ENCODE assay signal across 11 mouse cellular contexts in genomic region chr11:117798160-117798541, GRCm38 (mm10). TPM values are rescaled to one million over a fixed set of nuclear protein-coding genes. Genes with fewer than 3 reads are reported as not detected.
DNase-seq lines count a peak whose midpoint lies in the region; ATAC-seq lines count a peak whose summit lies in the region.
"Had no signal": no experiment of that assay in that cellular context is flagged by ENCODE, and none has a peak within 500 bp of the region (broad histone marks: within the 10 kb centered on the region; RNA-seq: fewer than 3 reads in every experiment).

No protein-coding gene starts in this region.

- H3K36me3 ChIP-seq in lung, embryonic 16.5 days (ENCODE audit: control insufficient read depth, insufficient read depth, low read length): no peaks in the 10 kb centered on the region
- H3K36me3 ChIP-seq in liver, embryonic 11.5 days (ENCODE audit: control insufficient read depth, insufficient read depth, low read length): 0 out of 2 replicates have a peak, but pooled peaks cover under 1% of the 10 kb centered on the region
- H3K36me3 ChIP-seq in splenic B cell, adult 2 months (ENCODE audit: control insufficient read depth, insufficient read depth, low read length, poor library complexity, severe bottlenecking): no peaks in the 10 kb centered on the region
- H3K36me3 ChIP-seq: embryonic facial prominence, embryonic 12.5 days had no signal

- H3K27me3 ChIP-seq in lung, embryonic 16.5 days (ENCODE audit: control insufficient read depth, insufficient read depth, low read depth, low read length): no peaks in the 10 kb centered on the region
- H3K27me3 ChIP-seq in liver, embryonic 11.5 days (replicated peaks; ENCODE audit: control insufficient read depth, insufficient read depth, low read length): no peaks in the 10 kb centered on the region
- no peaks in the 10 kb centered on the region for H3K27me3 ChIP-seq in splenic B cell, adult 2 months (ENCODE audit: control insufficient read depth, insufficient read depth, low read length, poor library complexity, severe bottlenecking)
- H3K27me3 ChIP-seq: embryonic facial prominence, embryonic 12.5 days had no signal

- DNase-seq in lung, adult 18-20 months: no peak
- peak; percentile 33 for DNase-seq in c-Kit-positive CD71-positive TER-119-negative erythroid progenitor cells, embryonic 14.5 days (ENCODE audit: low read depth)
- DNase-seq in liver, embryonic 11.5 days (ENCODE audit: low spot score): no peak
- DNase-seq in splenic B cell, adult 2 months (ENCODE audit: low read depth, low spot score): peak; percentile 63
- no peak for DNase-seq in gastrocnemius, adult 18-20 months (ENCODE audit: low spot score)
- DNase-seq in kidney, adult 18-20 months: no peak
- DNase-seq in left cerebral cortex, adult 11 months (ENCODE audit: low spot score): no peak
- DNase-seq: left cerebral cortex, postnatal 4 days had no signal

- H3K4me3 ChIP-seq in lung, embryonic 16.5 days (ENCODE audit: low read length): no peak overlapping the region
- H3K4me3 ChIP-seq in liver, embryonic 11.5 days (ENCODE audit: low read depth, low read length): peak overlapping the region; percentile 52
- H3K4me3 ChIP-seq: embryonic facial prominence, embryonic 12.5 days had no signal

- WGBS in lung, embryonic 16.5 days: 19% methylated on average over 2 of the region's 2 CpGs
- 5% methylated on average over 2 of the region's 2 CpGs for WGBS in liver, embryonic 11.5 days

- no peak overlapping the region for H3K27ac ChIP-seq in lung, embryonic 16.5 days (ENCODE audit: low read length)
- peak overlapping the region; percentile 87 for H3K27ac ChIP-seq in liver, embryonic 11.5 days (ENCODE audit: low read depth, low read length)
- H3K27ac ChIP-seq: embryonic facial prominence, embryonic 12.5 days had no signal

- no peak overlapping the region for H3K9ac ChIP-seq in lung, embryonic 16.5 days (ENCODE audit: low read length)
- peak overlapping the region; percentile 66 for H3K9ac ChIP-seq in liver, embryonic 11.5 days (ENCODE audit: low read depth, low read length)
- H3K9ac ChIP-seq: embryonic facial prominence, embryonic 12.5 days had no signal

- no peak overlapping the region for H3K4me2 ChIP-seq in lung, embryonic 16.5 days (ENCODE audit: low read depth, low read length)
- peak overlapping the region; percentile 82 for H3K4me2 ChIP-seq in liver, embryonic 11.5 days
- H3K4me2 ChIP-seq: embryonic facial prominence, embryonic 12.5 days had no signal

- no peaks in the 10 kb centered on the region for H3K9me3 ChIP-seq in lung, embryonic 16.5 days (ENCODE audit: control insufficient read depth, low read length)
- H3K9me3 ChIP-seq in liver, embryonic 11.5 days (ENCODE audit: control insufficient read depth, low read length): no peaks in the 10 kb centered on the region
- H3K9me3 ChIP-seq: embryonic facial prominence, embryonic 12.5 days had no signal

- peaks cover 6% of the 10 kb centered on the region; the same call in 1 of the 2 replicates for H3K4me1 ChIP-seq in lung, embryonic 16.5 days (replicated peaks; ENCODE audit: control insufficient read depth, insufficient read depth, low read length)
- peaks cover 49% of the 10 kb centered on the region for H3K4me1 ChIP-seq in liver, embryonic 11.5 days (replicated peaks; ENCODE audit: control insufficient read depth, insufficient read depth, low read length)

- ATAC-seq in lung, embryonic 16.5 days (ENCODE audit: low read depth): 0 out of 2 replicates have a peak, but pooled peaks have one; percentile 8
- peak; percentile 65 for ATAC-seq in liver, embryonic 11.5 days (replicated peaks; ENCODE audit: low FRiP score)

RNA-seq across cellular contexts. Expression of gene 6030468B19Rik, which starts 0.7 kb away (rescaled TPM):
- 0.14 and 1.4 TPM in 2 replicates for polyA plus RNA-seq in lung, embryonic 16.5 days (2015; fragmentation: Nextera tagmentation; extraction: Ambion mirVana)
- polyA plus RNA-seq in liver, embryonic 11.5 days (2014; fragmentation: Nextera tagmentation; extraction: Ambion mirVana): 49.3 and 54.3 TPM in 2 replicates
- total RNA-seq in gastrocnemius, adult 18-20 months (2021): not detected
- total RNA-seq: gastrocnemius, adult 8-10 months; left cerebral cortex, postnatal 4 days had no signal

RNA-seq across cellular contexts. Expression of gene Gm20708, which starts 11.3 kb away (rescaled TPM):
- polyA plus RNA-seq in lung, embryonic 16.5 days (2015; fragmentation: Nextera tagmentation; extraction: Ambion mirVana): 0.13 and 0.14 TPM in 2 replicates
- polyA plus RNA-seq in liver, embryonic 11.5 days (2014; fragmentation: Nextera tagmentation; extraction: Ambion mirVana): 0.21 and 0.80 TPM in 2 replicates
- total RNA-seq in gastrocnemius, adult 18-20 months (2021): under 1 TPM; 0.47 to 0.68 TPM

RNA-seq across cellular contexts. Expression of gene Syngr2, which starts 11.3 kb away (rescaled TPM):
- 79.5 and 87.7 TPM in 2 replicates for polyA plus RNA-seq in lung, embryonic 16.5 days (2015; fragmentation: Nextera tagmentation; extraction: Ambion mirVana)
- 92.1 and 99.4 TPM in 2 replicates for polyA plus RNA-seq in liver, embryonic 11.5 days (2014; fragmentation: Nextera tagmentation; extraction: Ambion mirVana)
- total RNA-seq in gastrocnemius, adult 18-20 months (2021): 100 to 1,000 TPM; 182 to 192 TPM

RNA-seq across cellular contexts. Expression of gene Tmc6, which starts 16.2 kb away (rescaled TPM):
- 23.6 and 26.0 TPM in 2 replicates for polyA plus RNA-seq in lung, embryonic 16.5 days (2015; fragmentation: Nextera tagmentation; extraction: Ambion mirVana)
- polyA plus RNA-seq in liver, embryonic 11.5 days (2014; fragmentation: Nextera tagmentation; extraction: Ambion mirVana): 61.2 and 62.1 TPM in 2 replicates
- 1 to 10 TPM; 2.5 to 4.9 TPM for total RNA-seq in gastrocnemius, adult 18-20 months (2021)

RNA-seq across cellular contexts. Expression of gene Tmc8, which starts 16.3 kb away (rescaled TPM):
- polyA plus RNA-seq in lung, embryonic 16.5 days (2015; fragmentation: Nextera tagmentation; extraction: Ambion mirVana): 3.0 and 4.0 TPM in 2 replicates
- polyA plus RNA-seq in liver, embryonic 11.5 days (2014; fragmentation: Nextera tagmentation; extraction: Ambion mirVana): 18.6 and 18.8 TPM in 2 replicates
- under 1 TPM; 0.64 to 0.78 TPM for total RNA-seq in gastrocnemius, adult 18-20 months (2021)

Comparison
In these comparisons a context has a peak if more than half of its experiments do, and no peak if none do; other contexts are left out.
1. DNase-seq: peak in c-Kit-positive CD71-positive TER-119-negative erythroid progenitor cells, embryonic 14.5 days (single experiment) and splenic B cell, adult 2 months (single experiment); none in lung, adult 18-20 months (0 of 2), liver, embryonic 11.5 days (single experiment), gastrocnemius, adult 18-20 months (single experiment), kidney, adult 18-20 months (single experiment) and left cerebral cortex, adult 11 months (single experiment).
2. RNA of gene 6030468B19Rik, which starts 0.7 kb away (polyA plus RNA-seq): 49.3 to 54.3 TPM in liver, embryonic 11.5 days; 0.14 to 1.4 TPM in lung, embryonic 16.5 days; every median in the first group is over 10 times any median in the second.